Mouse (Mus musculus) yolk sac, embryonic 10.5 days (tissue): ENCODE results near the gene Emg1.
"Not testable (repeated sequence)": the region's sequence is repeated elsewhere in the genome, so short reads cannot be mapped to it uniquely, and the experiment has no call there.

Experiments used
- DNase-seq: peaks from one replicate; pipeline ENCODE4 v3.0.0-alpha.2; 2017; ENCODE audit warnings: low spot score

Gene Emg1

DNA sequence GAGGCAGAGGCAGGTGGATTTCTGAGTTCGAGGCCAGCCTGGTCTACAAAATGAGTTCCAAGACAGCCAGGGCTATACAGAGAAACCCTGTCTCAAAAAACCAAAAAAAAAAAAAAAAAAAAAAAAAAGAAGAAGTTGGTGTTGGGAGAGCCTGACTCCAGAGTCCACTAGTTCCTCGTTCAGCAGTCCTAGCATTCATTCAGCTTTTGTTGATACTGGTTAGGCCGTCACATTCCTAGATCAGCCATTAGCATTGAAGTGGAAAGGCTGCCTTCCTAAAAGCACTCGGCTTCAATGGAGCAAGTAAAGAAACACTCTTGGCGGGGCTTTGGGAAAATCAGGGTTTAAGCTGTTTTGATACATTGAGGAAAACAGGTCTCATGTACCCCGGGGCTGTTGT, 29.7 kb downstream of the Emg1 start:
- DNase-seq: not testable (repeated sequence)

DNA sequence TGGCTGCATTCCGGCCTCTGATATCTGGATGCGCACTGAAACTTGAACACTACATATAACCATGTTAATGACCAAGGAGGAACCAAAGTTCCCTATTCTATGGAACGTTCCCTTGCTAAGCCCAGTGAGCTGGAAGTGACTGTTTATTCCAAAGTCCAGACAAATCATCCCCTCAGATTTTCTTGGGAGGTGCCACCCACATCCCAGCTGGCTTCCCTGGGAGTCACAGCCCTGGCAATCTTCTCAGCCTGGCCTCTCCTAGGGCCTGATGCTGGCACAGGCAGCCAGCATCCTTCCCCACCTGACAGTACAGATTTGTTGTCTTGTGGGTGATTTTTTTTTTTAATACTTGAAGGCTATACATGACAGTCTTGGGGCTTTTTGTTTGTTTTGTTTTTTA, 32.5 kb downstream of the Emg1 start:
- DNase-seq: no peak

DNA sequence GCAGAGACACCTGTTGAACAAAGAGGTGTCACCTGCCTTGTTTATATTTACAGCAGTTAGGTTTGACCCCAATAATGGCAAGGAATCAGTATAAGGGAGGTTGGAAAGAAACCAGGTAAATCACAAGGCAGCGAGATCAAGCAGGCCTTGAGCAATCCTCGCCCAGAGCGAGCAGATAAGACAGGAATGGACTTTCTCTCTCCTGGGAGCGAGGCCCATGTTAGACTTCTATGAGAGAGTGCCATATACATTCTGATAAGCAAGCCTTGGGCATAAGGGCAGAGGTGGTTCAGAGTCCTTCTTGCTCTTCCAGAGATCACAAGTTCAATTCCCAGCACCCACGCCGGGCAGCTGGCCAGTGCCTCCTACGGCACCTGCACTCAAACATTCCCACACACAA, 33.2 kb downstream of the Emg1 start:
- DNase-seq: peak; percentile 65

DNA sequence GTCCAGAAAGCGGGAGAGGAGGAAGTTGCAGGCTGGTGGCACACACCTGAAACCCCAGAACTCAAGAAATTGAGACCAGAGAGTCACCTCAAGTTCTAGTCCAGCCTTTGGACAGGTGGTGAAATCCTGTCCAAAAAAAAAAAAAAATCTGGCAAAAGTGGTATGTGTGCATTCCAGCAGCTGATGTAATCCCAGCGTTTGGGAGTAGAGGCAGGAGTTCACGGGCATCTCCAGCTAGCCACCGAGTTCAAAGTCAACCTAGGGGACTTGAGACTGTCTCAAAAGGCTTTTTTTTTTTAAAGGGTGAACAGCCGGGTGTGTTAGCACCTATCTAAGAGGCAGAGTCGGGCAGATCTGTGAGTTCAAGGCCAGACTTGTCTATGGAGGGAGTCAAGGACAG, 35.8 kb downstream of the Emg1 start:
- DNase-seq: no peak

DNA sequence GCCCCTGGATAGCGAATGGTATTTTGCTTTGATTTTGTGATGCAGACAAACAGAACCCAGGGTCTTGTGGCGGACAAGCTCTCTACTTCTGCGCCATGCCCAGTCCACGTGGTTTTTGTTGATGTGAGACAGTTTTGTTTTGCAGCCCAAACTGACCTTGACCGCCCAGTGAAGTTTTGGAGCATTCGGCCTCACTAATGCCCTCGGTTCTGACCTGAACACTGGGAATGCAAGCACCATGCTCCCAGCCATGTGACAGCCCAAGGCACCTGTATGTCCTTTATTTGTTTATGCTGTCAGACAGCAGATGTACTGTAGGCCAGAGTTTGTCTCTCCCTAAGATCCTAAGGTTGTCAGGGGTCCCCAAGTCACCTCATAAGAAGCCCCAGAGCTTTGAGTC, 37.4 kb downstream of the Emg1 start:
- no peak for DNase-seq

DNA sequence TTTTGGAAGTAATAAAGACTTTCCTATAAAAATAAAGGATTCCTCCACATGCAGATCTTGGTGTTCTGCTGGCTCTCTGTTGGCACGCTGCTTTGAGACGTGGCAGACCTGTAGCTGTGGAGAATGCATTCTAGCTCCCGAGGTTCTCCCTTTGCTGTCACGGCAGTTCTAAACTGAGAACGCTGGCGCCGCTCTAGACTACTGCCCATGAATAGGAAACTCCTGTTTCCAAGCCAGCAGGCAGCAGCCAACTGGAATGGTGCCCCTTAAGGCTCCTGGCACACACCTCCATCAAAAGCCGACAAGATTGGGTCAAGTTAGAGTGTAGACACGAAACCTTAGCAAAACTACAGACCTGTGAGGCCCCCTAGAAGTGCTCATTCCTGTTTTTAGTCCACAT, 38.4 kb downstream of the Emg1 start:
- no peak for DNase-seq

DNA sequence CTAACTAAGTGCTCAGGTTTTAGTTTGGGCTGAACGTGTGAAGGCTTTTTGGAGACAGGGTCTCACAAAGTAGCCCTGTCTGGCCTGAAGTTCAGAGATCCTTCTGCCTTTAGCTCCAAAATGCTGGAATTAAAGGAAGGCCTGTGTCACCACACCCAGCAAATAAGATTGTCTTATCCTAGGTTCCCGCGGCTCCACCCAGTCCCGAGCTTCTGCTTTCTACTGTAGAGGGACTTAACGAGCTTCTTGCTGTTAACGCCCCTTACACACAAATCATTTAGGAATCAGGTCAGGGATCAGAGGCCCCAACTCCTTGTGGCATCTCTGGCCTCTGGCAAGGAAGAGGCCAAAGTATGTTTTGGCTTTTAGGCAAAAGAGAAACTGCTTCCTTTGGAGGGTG, 39.9 kb downstream of the Emg1 start:
- no peak for DNase-seq

DNA sequence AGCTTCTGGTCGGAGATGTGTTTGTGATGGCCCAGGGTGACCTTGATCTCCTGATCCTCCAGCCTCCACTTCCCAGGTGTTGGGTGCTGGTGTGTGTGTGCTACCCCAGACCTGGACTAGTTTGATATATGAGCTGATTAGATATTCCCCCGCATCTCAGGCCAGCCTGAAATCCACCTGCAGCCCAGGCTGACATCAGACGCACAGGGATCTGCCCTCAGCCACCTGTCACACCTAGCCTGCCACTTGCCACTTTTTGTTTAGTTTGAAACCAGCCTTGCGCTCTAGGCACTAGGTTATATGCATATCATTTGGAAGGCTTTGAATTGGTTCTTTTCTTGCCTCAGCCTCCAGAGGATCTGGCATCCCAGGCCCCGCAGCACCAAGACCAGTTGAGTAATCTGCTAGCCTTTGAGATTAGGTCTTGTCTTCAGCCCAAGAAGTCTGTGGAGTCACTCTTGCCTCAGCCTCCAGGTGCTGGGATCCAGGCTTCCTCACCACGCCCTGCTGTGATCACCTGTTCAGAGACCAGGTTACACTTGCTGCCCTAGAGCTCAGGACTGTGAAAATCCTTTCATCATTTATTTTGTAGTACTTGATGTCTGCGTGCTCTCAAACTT, 41.6 kb downstream of the Emg1 start:
- DNase-seq: no peak

DNA sequence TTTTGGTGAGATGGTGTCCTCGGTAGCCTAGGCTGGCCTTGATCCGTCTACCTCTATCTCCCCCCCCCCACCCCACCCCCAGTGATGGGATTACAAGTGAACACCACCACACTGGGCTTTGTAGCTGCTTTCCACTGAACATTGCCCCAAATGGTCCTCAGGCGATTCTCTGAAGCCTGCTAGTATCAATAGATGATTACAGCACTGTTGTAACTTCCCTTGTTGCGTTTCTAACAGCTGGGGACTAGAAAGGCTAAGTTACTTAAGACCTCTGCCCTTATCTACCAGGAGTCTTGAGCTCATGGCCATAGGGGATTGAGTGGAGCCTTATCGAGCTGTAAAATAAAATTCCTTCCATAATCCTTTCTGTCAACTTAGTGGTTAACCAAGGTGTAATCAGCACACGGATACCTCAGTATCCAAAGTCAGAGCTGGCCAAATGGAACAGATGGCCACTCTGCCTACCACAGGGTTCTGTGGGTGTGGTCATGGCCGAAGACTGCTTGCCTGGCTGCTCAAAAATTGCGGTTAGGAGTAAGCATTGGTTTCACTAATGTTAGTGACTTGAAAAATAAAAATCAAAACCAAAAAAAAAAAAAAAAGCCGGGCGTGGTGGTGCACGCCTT, 42.6 kb downstream of the Emg1 start:
- DNase-seq: no peak

DNA sequence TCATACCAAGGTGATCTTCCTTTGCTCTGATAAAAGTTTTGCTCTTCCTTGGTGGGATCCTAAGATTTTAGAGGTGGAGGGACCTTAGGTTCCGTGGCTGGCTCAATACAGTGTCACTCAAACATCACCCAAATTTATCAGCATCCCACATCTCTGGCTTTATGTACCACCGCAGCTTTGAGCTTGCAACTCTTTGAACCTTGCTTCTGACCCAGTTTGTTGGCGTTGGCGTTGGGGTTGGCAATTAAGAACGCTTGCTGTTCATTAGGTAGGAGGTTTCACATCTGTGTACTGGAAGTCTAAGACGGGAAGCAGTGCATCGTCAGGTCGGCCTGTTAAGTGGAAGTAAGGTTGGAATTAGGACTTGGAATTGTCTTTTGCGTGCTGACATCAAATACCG, 47.0 kb downstream of the Emg1 start:
- DNase-seq: no peak

DNA sequence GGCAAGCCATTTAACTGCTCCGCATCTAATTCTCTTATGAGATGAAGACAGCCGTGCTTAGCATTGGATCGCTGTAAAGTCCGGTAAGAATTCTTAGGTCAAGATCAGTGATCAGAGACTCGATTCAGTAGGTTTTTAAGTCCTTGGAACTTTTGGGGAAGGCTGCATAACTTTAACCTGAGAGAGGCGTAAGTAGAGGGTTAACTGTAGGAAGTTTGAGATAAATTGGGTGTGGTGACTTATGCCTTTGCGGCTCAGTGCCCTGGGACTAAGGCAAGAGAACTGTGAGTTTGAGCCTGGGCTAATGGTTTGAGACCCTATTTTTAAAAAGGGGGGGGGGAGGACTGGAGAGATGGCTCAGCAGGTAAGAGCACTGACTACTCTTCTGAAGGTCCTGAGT, 47.7 kb downstream of the Emg1 start:
- no peak for DNase-seq

DNA sequence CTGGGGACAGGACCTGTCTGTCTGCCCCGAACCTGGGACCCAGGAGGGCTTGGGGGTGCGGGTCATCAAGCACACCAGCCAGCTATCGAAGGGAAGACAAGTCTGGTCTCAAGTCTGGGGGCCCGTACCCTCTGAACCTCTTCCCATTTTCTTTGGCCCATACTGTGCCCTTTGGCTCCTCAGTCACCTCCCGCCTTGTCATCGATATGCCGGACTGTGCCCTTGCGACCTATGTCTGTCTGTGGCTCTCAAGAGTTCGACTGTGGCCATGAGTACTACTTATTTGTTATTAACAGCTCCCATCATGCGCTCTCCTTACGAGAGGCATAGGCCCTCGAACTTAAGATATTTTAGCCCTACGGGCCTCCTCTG, 48.6 kb downstream of the Emg1 start:
- no peak for DNase-seq

DNA sequence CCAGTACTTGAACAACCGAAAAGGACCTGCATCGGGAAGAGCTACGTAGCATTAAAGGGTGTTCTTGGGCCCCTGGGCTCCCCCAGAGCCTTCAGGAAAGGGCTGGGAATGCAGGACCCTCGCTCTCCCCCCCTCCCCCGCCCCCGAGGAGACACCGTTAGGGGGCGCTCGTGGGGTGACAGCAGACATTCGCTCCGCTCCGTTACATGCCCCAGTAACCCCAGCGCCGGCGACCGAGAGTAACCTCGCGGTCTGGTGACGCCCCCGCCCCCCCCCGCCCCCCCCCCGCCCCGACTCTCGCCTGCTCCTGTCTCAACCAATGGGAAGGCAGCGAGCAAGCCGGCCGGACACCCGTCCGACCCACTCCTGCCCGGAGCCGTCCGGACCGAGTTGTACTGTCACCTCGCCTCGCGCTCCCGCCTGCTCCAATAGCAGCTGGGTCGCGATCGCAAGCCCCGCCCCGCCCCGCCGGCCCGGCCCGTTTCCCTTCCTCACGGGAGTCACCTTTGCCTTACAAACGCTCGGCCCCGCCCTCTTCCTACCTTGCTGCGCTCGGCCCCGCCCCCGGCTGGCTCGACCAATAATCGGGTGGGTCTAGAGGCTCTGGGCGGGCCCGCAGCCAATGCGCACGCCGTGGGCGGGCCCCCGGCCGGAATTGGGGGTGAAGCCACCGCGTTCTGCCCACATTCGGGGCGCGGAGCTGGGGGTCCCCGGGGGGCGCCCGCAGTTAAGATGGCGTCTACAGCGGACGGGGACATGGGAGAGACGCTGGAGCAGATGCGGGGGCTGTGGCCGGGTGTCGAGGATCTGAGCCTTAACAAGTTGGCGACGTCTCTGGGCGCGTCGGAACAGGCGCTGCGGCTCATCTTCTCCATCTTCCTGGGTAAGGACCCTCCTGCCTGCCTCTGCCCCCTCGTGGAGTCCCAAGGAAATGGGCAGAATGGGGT, 49.2 kb downstream of the Emg1 start, which contains the start of gene Lpcat3:
Gene Lpcat3, plus strand, starts transcription at position 551 of the 947 bp plus-strand sequence.
- peak; percentile 100 for DNase-seq

DNA sequence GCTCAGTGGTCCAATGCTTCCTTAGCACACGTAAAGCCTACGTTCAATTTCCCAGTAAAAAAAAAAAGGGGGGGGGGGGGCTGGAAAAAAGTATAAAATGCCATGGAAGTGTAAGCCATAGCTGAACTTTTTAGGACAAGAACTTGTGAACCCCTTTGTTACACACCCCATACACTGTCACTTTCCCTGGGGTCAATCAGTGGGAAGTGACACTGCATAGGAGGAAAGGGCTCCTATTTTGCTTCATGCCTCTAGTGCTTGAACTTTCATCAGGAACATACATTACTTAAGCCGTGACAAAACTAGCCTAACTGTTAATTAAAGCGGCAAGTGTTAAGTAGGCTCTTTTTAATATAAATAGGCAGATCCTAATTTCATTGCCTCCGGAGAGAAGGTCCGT, 50.0 kb downstream of the Emg1 start:
- DNase-seq: no peak

DNA sequence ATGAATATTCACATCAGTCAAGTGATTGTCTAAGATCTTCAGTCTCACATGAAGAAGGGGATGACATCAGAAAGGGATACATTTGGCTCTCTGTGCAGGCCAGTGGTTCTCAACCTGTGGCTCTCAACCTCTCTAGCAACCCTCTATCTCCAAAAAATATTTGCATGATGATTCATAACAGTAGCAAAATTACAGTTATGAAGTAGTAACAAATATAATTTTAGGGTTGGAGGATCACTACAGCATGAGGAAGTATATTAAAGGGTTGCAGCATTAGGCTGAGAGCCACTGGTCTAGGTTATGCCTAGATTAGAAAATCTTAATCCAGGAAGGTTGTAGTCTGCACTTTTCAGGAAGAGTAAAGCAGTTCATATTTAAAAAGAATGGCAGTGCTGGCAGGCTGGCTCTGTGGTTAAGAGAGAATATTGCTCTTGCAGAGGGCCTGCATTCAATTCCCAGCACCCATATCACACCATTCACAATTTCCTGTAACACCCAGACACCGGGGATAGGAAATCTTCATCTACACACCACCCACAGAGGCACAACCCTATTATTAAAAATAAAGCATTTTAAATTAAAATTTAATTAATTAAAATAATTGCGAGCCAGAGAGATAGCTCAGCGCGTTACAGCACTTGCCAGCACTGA, 50.7 kb downstream of the Emg1 start:
- DNase-seq: no peak

DNA sequence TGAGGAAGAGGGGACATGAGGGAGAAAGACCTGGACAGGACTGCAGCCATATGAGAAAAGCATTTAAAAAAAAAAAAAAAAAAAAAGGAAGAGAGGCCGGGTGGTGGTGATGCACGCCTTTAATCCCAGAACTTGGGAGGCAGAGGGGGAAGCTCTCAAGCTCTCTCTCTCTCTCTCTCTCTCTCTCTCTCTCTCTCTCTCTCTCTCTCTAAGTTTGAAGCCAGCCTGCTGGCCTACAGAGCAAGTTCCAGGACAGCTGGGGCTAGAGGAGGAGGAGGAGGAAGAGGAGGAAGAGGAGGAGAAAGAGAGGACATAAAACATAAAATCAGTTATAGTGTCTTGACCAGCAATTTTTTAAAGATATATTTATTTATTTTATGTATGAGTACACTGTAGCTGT, 53.9 kb downstream of the Emg1 start:
- DNase-seq: no peak

DNA sequence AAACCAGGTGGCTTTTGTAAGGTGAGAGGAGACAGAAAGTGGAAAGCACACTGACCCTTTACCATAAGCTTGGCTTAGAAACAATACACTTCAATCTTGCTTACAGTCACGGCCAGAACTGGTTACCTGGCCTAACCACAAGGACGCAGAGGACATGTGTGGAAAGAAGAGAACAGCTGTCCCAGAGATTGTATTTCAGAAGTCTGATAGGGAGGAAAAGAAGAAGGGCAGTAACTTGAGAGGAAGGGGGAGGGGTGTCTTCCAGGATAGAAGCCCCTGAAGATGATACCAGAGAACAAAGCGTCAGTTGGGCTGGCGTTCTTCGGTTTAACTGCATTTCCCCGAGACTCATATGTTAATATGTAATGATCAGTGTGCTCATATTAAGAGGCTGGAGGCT, 56.1 kb downstream of the Emg1 start:
- DNase-seq: no peak
